Comparison of ENCODE assay signal across 27 mouse cellular contexts in genomic region chr5:130911551-130911950, GRCm38 (mm10).
"Had no signal": no experiment of that assay in that cellular context is flagged by ENCODE, and none has a peak within 500 bp of the region (broad histone marks: within the 10 kb centered on the region; RNA-seq: fewer than 3 reads in every experiment).

No protein-coding gene starts in this region.

- DNase-seq: gastrocnemius, postnatal 14 days; gastrocnemius, postnatal 36 days; heart, adult 11 months; heart, adult 2 months; heart, postnatal 14 days; heart, postnatal 36 days; kidney, adult 11 months; kidney, adult 2 months; kidney, adult 9 months; kidney, postnatal 14 days; kidney, postnatal 36 days; layer of hippocampus, adult 9-11 months; layer of hippocampus, postnatal 36 days; left cerebral cortex, postnatal 4 days had no signal

- H3K27ac ChIP-seq: heart, adult 2 months; heart, embryonic 13.5 days; heart, embryonic 15.5 days; hindbrain, embryonic 13.5 days; hindbrain, embryonic 15.5 days; hindbrain, postnatal 0 days; kidney, embryonic 15.5 days; kidney, postnatal 0 days; limb, embryonic 13.5 days; limb, embryonic 15.5 days; liver, embryonic 12.5 days; liver, embryonic 14.5 days had no signal

- ATAC-seq: hindbrain, postnatal 0 days; intestine, embryonic 16.5 days; liver, embryonic 12.5 days had no signal

- H3K4me3 ChIP-seq: heart, adult 2 months; heart, embryonic 13.5 days; heart, embryonic 15.5 days; hindbrain, embryonic 13.5 days; hindbrain, embryonic 15.5 days; kidney, embryonic 15.5 days; left cerebral cortex, adult 2 months; limb, embryonic 13.5 days; limb, embryonic 15.5 days; liver, embryonic 12.5 days had no signal
